Mouse (Mus musculus): ENCODE measurements at regions not wholly inside any gene's neighbourhood (a gene's known extent, or its start where the extent isn't known, plus 50 kb on each side); places are given as distances from the start of the nearest gene placed in this dataset.

DNA sequence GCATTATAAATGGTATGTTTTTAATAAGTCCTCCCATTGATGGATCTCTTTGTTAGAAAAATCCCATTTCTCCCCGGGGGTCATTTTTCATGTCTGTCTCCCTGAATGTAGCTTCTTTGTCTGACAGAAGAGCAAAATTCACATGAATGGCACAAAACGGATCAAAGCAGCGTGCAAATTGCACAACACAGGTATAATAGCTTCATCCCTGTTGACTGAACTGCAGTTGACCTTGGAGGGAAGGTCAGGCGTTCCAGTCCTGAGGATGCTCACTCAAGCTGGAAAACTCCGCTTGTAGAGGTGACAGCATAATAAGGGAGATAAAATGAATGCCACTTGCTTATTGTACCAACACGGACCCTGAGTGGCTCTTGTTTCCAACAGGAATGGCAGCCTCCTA is 446.6 kb downstream of the Prim2 start:
- ATAC-seq (ENCODE audit: insufficient number of reproducible peaks, insufficient read depth, low FRiP score, low read depth), result no peak
- no peaks in the 10 kb centered on the region for H3K27me3 ChIP-seq (ENCODE audit: control insufficient read depth, insufficient read depth, low read length)
- H3K4me1 ChIP-seq (ENCODE audit: control insufficient read depth in 2 of 2, insufficient read depth in 2 of 2, low read length in 2 of 2), result no peaks in the 10 kb centered on the region
- no peak overlapping the region for H3K4me2 ChIP-seq (ENCODE audit: low read length)
- H3K27ac ChIP-seq (replicated peaks in 1 of 2; ENCODE audit: control insufficient read depth in 1 of 2, insufficient read depth in 1 of 2, low read depth in 2 of 2, low read length in 2 of 2), result no peak overlapping the region
- no peak overlapping the region for H3K9ac ChIP-seq (ENCODE audit: low read length)
- H3K36me3 ChIP-seq (ENCODE audit: control insufficient read depth, insufficient read depth, low read length), result no peaks in the 10 kb centered on the region
- WGBS, result 68% methylated on average over 6 of the region's 6 CpGs
- H3K9me3 ChIP-seq (ENCODE audit: control insufficient read depth, low read length), result no peaks in the 10 kb centered on the region
- H3K4me3 ChIP-seq (ENCODE audit: control insufficient read depth in 1 of 2, insufficient read depth in 1 of 2, low read depth in 1 of 2, low read length in 2 of 2), result no peak overlapping the region

DNA sequence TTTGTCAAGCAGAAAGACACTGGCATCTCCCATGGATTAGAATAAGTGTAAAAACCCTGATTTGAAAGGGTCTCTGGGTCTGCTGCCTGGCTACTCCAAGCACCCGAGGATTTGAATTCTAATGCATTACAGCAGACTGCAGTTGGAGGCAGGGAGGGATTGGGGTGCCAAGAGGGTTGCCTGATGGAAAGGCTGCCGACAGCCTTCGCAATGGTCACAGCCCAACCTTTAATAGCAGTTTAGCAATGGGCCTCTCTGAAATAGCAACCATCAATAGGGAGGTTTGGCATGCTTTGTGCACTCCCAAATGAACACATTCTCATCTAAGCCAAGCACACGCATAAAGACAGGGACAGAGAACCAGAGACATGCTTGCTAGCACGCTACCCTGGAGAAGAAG is 454.8 kb downstream of the Prim2 start:
- 65% methylated on average over 5 of the region's 5 CpGs for WGBS
- Histone ChIP-seq H3K9me3 (ENCODE audit: control insufficient read depth, low read length) (no peaks in the 10 kb centered on the region), H3K9ac (ENCODE audit: low read length) (no peak overlapping the region), H3K4me2 (ENCODE audit: low read length) (no peak overlapping the region), H3K36me3 (ENCODE audit: control insufficient read depth, insufficient read depth, low read length) (no peaks in the 10 kb centered on the region), H3K4me1 (ENCODE audit: control insufficient read depth in 2 of 2, insufficient read depth in 2 of 2, low read length in 2 of 2) (no peaks in the 10 kb centered on the region), H3K27me3 (ENCODE audit: control insufficient read depth, insufficient read depth, low read length) (no peaks in the 10 kb centered on the region), H3K27ac (replicated peaks in 1 of 2; ENCODE audit: control insufficient read depth in 1 of 2, insufficient read depth in 1 of 2, low read depth in 2 of 2, low read length in 2 of 2) (no peak overlapping the region), H3K4me3 (ENCODE audit: control insufficient read depth in 1 of 2, insufficient read depth in 1 of 2, low read depth in 1 of 2, low read length in 2 of 2) (no peak overlapping the region)
- no peak for ATAC-seq (ENCODE audit: insufficient number of reproducible peaks, insufficient read depth, low FRiP score, low read depth)

- no peak overlapping the region for H3K4me2 ChIP-seq (ENCODE audit: low read length)
- ATAC-seq (ENCODE audit: insufficient number of reproducible peaks, insufficient read depth, low FRiP score, low read depth), result no peak
- H3K9ac ChIP-seq (ENCODE audit: low read length), result no peak overlapping the region
- H3K9me3 ChIP-seq (ENCODE audit: control insufficient read depth, low read length), result no peaks in the 10 kb centered on the region
- 86% methylated on average over 1 of the region's 1 CpGs for WGBS
- no peak overlapping the region for H3K27ac ChIP-seq (replicated peaks in 1 of 2; ENCODE audit: control insufficient read depth in 1 of 2, insufficient read depth in 1 of 2, low read depth in 2 of 2, low read length in 2 of 2)
- H3K36me3 ChIP-seq (ENCODE audit: control insufficient read depth, insufficient read depth, low read length), result no peaks in the 10 kb centered on the region
- no peak overlapping the region for H3K4me3 ChIP-seq (ENCODE audit: control insufficient read depth in 1 of 2, insufficient read depth in 1 of 2, low read depth in 1 of 2, low read length in 2 of 2)
- no peaks in the 10 kb centered on the region for H3K4me1 ChIP-seq (ENCODE audit: control insufficient read depth in 2 of 2, insufficient read depth in 2 of 2, low read length in 2 of 2)
- no peaks in the 10 kb centered on the region for H3K27me3 ChIP-seq (ENCODE audit: control insufficient read depth, insufficient read depth, low read length)
Measured at GRCm38 (mm10) chr1:33214394-33214793, 455.2 kb downstream of the Prim2 start.

GRCm38 (mm10) chr1:33201571-33202189 is 467.9 kb downstream of the Prim2 start:
- Histone ChIP-seq H3K36me3 (ENCODE audit: control insufficient read depth, insufficient read depth, low read length) (no peaks in the 10 kb centered on the region), H3K9me3 (ENCODE audit: control insufficient read depth, low read length) (0 out of 2 replicates have a peak, but pooled peaks cover 2% of the 10 kb centered on the region), H3K4me2 (ENCODE audit: low read length) (no peak overlapping the region), H3K4me1 (ENCODE audit: control insufficient read depth in 2 of 2, insufficient read depth in 2 of 2, low read length in 2 of 2) (no peaks in the 10 kb centered on the region; a peak in 2 of 4 replicates), H3K27ac (replicated peaks in 1 of 2; ENCODE audit: control insufficient read depth in 1 of 2, insufficient read depth in 1 of 2, low read depth in 2 of 2, low read length in 2 of 2) (no peak overlapping the region), H3K27me3 (ENCODE audit: control insufficient read depth, insufficient read depth, low read length) (no peaks in the 10 kb centered on the region), H3K4me3 (ENCODE audit: control insufficient read depth in 1 of 2, insufficient read depth in 1 of 2, low read depth in 1 of 2, low read length in 2 of 2) (no peak overlapping the region), H3K9ac (ENCODE audit: low read length) (no peak overlapping the region)
- 56% methylated on average over 6 of the region's 6 CpGs for WGBS
- no peak for ATAC-seq (ENCODE audit: insufficient number of reproducible peaks, insufficient read depth, low FRiP score, low read depth)

DNA sequence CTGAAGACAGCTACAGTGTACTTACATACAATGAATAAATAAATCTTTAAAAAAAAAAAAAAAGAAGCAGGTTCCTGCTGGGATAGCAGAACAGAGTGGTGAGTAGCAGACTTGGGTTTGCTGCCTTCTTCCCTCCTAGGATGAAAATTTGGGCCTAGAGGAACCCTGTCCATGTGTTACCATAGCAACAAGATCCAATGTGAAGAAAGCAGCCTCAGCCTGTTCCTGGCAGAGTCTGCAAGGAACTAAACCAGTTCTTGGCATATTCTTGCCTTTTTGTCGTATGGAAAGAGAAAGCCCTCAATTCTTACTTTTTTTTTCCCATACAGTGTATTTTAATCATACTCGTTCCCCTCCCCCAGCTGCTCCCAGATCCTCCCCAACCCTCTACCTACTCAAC is 474.5 kb downstream of the Prim2 start:
- Histone ChIP-seq H3K4me3 (ENCODE audit: control insufficient read depth in 1 of 2, insufficient read depth in 1 of 2, low read depth in 1 of 2, low read length in 2 of 2) (no peak overlapping the region), H3K9me3 (ENCODE audit: control insufficient read depth, low read length) (no peaks in the 10 kb centered on the region), H3K4me1 (ENCODE audit: control insufficient read depth in 2 of 2, insufficient read depth in 2 of 2, low read length in 2 of 2) (no peaks in the 10 kb centered on the region; a peak in 1 of 4 replicates), H3K9ac (ENCODE audit: low read length) (no peak overlapping the region), H3K27ac (replicated peaks in 1 of 2; ENCODE audit: control insufficient read depth in 1 of 2, insufficient read depth in 1 of 2, low read depth in 2 of 2, low read length in 2 of 2) (no peak overlapping the region), H3K4me2 (ENCODE audit: low read length) (no peak overlapping the region), H3K27me3 (ENCODE audit: control insufficient read depth, insufficient read depth, low read length) (no peaks in the 10 kb centered on the region), H3K36me3 (ENCODE audit: control insufficient read depth, insufficient read depth, low read length) (no peaks in the 10 kb centered on the region)
- no peak for ATAC-seq (ENCODE audit: insufficient number of reproducible peaks, insufficient read depth, low FRiP score, low read depth)
- 72% methylated on average over 2 of the region's 2 CpGs for WGBS

DNA sequence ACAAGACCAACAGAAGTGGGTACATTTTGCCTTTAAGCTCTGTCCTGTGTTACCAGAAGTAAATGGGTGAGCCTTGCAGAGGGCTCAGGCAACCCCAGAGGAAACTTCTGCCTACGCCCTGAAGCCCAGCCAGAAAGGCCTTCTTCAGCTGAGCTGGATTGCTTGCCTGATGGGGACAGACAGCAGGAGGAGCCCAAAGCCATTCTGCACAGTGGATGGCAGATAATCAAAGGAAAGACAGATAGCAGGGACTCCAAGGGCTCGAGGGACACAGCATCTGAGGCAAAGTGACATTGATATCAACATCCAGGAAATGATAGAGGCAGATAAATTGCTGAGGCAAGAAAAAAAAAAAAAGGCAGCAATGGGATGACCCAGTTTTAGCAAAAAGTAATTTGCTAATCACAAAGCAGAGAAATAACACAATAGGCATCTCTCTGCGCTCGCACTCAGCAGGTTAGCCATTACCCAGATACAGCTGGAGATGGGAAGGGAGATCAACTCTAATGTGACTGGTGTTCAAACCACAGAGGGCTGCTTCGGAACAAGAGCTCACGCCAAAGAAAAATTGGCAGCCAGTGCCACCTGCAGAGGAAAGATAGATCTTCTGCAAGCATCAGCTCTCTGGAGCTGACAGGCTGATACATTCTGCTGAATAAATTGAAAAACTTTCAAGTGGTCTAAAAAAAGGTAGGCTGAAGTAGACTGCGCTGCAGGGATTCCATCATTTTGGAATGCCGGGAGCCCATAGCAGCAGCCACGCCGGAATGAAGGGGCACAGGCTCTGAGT is 494.8 kb downstream of the Prim2 start:
- Histone ChIP-seq H3K4me3 (ENCODE audit: control insufficient read depth in 1 of 2, insufficient read depth in 1 of 2, low read depth in 1 of 2, low read length in 2 of 2) (no peak overlapping the region), H3K36me3 (ENCODE audit: control insufficient read depth, insufficient read depth, low read length) (no peaks in the 10 kb centered on the region), H3K27me3 (ENCODE audit: control insufficient read depth, insufficient read depth, low read length) (no peaks in the 10 kb centered on the region), H3K9me3 (ENCODE audit: control insufficient read depth, low read length) (no peaks in the 10 kb centered on the region), H3K27ac (replicated peaks in 1 of 2; ENCODE audit: control insufficient read depth in 1 of 2, insufficient read depth in 1 of 2, low read depth in 2 of 2, low read length in 2 of 2) (no peak overlapping the region), H3K9ac (ENCODE audit: low read length) (no peak overlapping the region), H3K4me2 (ENCODE audit: low read length) (no peak overlapping the region), H3K4me1 (ENCODE audit: control insufficient read depth in 2 of 2, insufficient read depth in 2 of 2, low read length in 2 of 2) (peaks cover 0 to 4% of the 10 kb centered on the region in 2 experiments; a peak in 1 of 4 replicates)
- WGBS, result 46% methylated on average over 10 of the region's 10 CpGs
- ATAC-seq (ENCODE audit: insufficient number of reproducible peaks, insufficient read depth, low FRiP score, low read depth), result no peak

- Histone ChIP-seq H3K36me3 (ENCODE audit: control insufficient read depth, insufficient read depth, low read length) (no peaks in the 10 kb centered on the region), H3K27ac (replicated peaks in 1 of 2; ENCODE audit: control insufficient read depth in 1 of 2, insufficient read depth in 1 of 2, low read depth in 2 of 2, low read length in 2 of 2) (no peak overlapping the region), H3K4me2 (ENCODE audit: low read length) (no peak overlapping the region), H3K4me3 (ENCODE audit: control insufficient read depth in 1 of 2, insufficient read depth in 1 of 2, low read depth in 1 of 2, low read length in 2 of 2) (no peak overlapping the region), H3K9ac (ENCODE audit: low read length) (no peak overlapping the region), H3K4me1 (ENCODE audit: control insufficient read depth in 2 of 2, insufficient read depth in 2 of 2, low read length in 2 of 2) (no peaks in the 10 kb centered on the region), H3K9me3 (ENCODE audit: control insufficient read depth, low read length) (no peaks in the 10 kb centered on the region), H3K27me3 (ENCODE audit: control insufficient read depth, insufficient read depth, low read length) (no peaks in the 10 kb centered on the region)
- 69% methylated on average over 7 of the region's 7 CpGs for WGBS
- ATAC-seq (ENCODE audit: insufficient number of reproducible peaks, insufficient read depth, low FRiP score, low read depth), result no peak
Measured at GRCm38 (mm10) chr1:33136991-33137390, 532.6 kb downstream of the Prim2 start.

Data from heart, embryonic 14.5 days (tissue).